Mouse (Mus musculus): ENCODE data around the gene Pla2g4a. TPM values are rescaled to one million over a fixed set of nuclear protein-coding genes. Genes with fewer than 3 reads are reported as not detected.

Pla2g4a gene
- total RNA-seq, 2 experiments from 2014 or later = 2.5 to 3.5 TPM

GRCm38 (mm10) chr1:149862801-149863200 lies 98.3 kb downstream of the Pla2g4a start:
- peak; percentile 41 to 49 for DNase-seq (ENCODE audit: low spot score in 2 of 2)
- intact Hi-C loops (cut with DNase I) = loop anchor here (5.0 kb wide), 1 partner anchor 100 kb away; the partner anchor contains the start of gene Pla2g4a

GRCm38 (mm10) chr1:149862181-149862580 lies 98.9 kb downstream of the Pla2g4a start:
- intact Hi-C loops (cut with DNase I) = loop anchor here (5.0 kb wide), 1 partner anchor 100 kb away; the partner anchor contains the start of gene Pla2g4a
- peak in 1 of 2 experiments; percentile 83 for DNase-seq (ENCODE audit: low spot score in 2 of 2)

- intact Hi-C loops (cut with DNase I) = loop anchor here (5.0 kb wide), 1 partner anchor 101 kb away; the partner anchor contains the start of gene Pla2g4a
- peak in 1 of 2 experiments; percentile 71 for DNase-seq (ENCODE audit: low spot score in 2 of 2)
Observed at GRCm38 (mm10) chr1:149861543-149861942, 99.5 kb downstream of the Pla2g4a start.

- no peak for DNase-seq (ENCODE audit: low spot score in 2 of 2)
- intact Hi-C loops (cut with DNase I) = loop anchor here (5.0 kb wide), 1 partner anchor 344 kb away; no protein-coding TSS in a partner anchor
Observed at GRCm38 (mm10) chr1:149858734-149859133, 102.4 kb downstream of the Pla2g4a start.

GRCm38 (mm10) chr1:149856720-149857119 lies 104.4 kb downstream of the Pla2g4a start:
- intact Hi-C loops (cut with DNase I) = loop anchor here (5.0 kb wide), 1 partner anchor 346 kb away; no protein-coding TSS in a partner anchor
- peak; percentile 76 to 97 for DNase-seq (ENCODE audit: low spot score in 2 of 2)

GRCm38 (mm10) chr1:149855581-149855980 lies 105.5 kb downstream of the Pla2g4a start:
- intact Hi-C loops (cut with DNase I) = loop anchor here (5.0 kb wide), 1 partner anchor 347 kb away; no protein-coding TSS in a partner anchor
- DNase-seq (ENCODE audit: low spot score in 2 of 2) = no peak

GRCm38 (mm10) chr1:149854867-149855266 lies 106.2 kb downstream of the Pla2g4a start:
- no peak for DNase-seq (ENCODE audit: low spot score in 2 of 2)
- intact Hi-C loops (cut with DNase I) = loop anchor here (5.0 kb wide), 1 partner anchor 347 kb away; no protein-coding TSS in a partner anchor

- DNase-seq (ENCODE audit: low spot score in 2 of 2) = no peak
- intact Hi-C loops (cut with DNase I) = no loop called here
Observed at GRCm38 (mm10) chr1:149846655-149847054, 114.4 kb downstream of the Pla2g4a start.

- DNase-seq (ENCODE audit: low spot score in 2 of 2) = no peak
- intact Hi-C loops (cut with DNase I) = no loop called here
Observed at GRCm38 (mm10) chr1:149841845-149842244, 119.2 kb downstream of the Pla2g4a start.

GRCm38 (mm10) chr1:149840961-149841416 lies 120.1 kb downstream of the Pla2g4a start:
- intact Hi-C loops (cut with DNase I) = no loop called here

GRCm38 (mm10) chr1:149840312-149840930 lies 120.7 kb downstream of the Pla2g4a start:
- DNase-seq (ENCODE audit: low spot score in 2 of 2) = no peak
- intact Hi-C loops (cut with DNase I) = no loop called here

More at GRCm38 (mm10) chr1:149840961-149841416, 120.1 kb downstream of the Pla2g4a start:
- DNase-seq (ENCODE audit: low spot score in 2 of 2) = no peak

GRCm38 (mm10) chr1:149836496-149836895 lies 124.6 kb downstream of the Pla2g4a start:
- intact Hi-C loops (cut with DNase I) = no loop called here
- DNase-seq (ENCODE audit: low spot score in 2 of 2) = no peak

GRCm38 (mm10) chr1:149833876-149834275 lies 127.2 kb downstream of the Pla2g4a start:
- intact Hi-C loops (cut with DNase I) = loop anchor here (1.0 to 5.0 kb wide), 5 partner anchors 368 to 538 kb away; no protein-coding TSS in a partner anchor

GRCm38 (mm10) chr1:149832952-149833351 lies 128.1 kb downstream of the Pla2g4a start:
- DNase-seq (ENCODE audit: low spot score in 2 of 2) = peak; percentile 19 to 72
- intact Hi-C loops (cut with DNase I) = loop anchor here (1.0 to 5.0 kb wide), 5 partner anchors 369 to 539 kb away; no protein-coding TSS in a partner anchor

More at GRCm38 (mm10) chr1:149833876-149834275, 127.2 kb downstream of the Pla2g4a start:
- DNase-seq (ENCODE audit: low spot score in 2 of 2) = no peak

- intact Hi-C loops (cut with DNase I) = loop anchor here (2.0 to 5.0 kb wide), 4 partner anchors 370 to 540 kb away; no protein-coding TSS in a partner anchor
- no peak for DNase-seq (ENCODE audit: low spot score in 2 of 2)
Observed at GRCm38 (mm10) chr1:149832514-149832913, 128.6 kb downstream of the Pla2g4a start.

- no peak for DNase-seq (ENCODE audit: low spot score in 2 of 2)
- intact Hi-C loops (cut with DNase I) = loop anchor here (5.0 kb wide), 3 partner anchors 371 to 541 kb away; no protein-coding TSS in a partner anchor
Observed at GRCm38 (mm10) chr1:149831100-149831499, 130.0 kb downstream of the Pla2g4a start.

GRCm38 (mm10) chr1:149813616-149814345 lies 147.3 kb downstream of the Pla2g4a start:
- intact Hi-C loops (cut with DNase I) = no loop called here
- no peak for DNase-seq (ENCODE audit: low spot score in 2 of 2)

GRCm38 (mm10) chr1:149809527-149809926 lies 151.6 kb downstream of the Pla2g4a start:
- DNase-seq (ENCODE audit: low spot score in 2 of 2) = peak in 1 of 2 experiments; percentile 6
- intact Hi-C loops (cut with DNase I) = no loop called here
